Mouse (Mus musculus): ENCODE results near the gene Ryr3. TPM values are rescaled to one million over a fixed set of nuclear protein-coding genes. Genes with fewer than 3 reads are reported as not detected.
"Not testable (repeated sequence)": the region's sequence is repeated elsewhere in the genome, so short reads cannot be mapped to it uniquely, and the experiment has no call there.

Gene Ryr3
- total RNA-seq, 2 experiments from 2014 or later, result 0.30 to 3.4 TPM

DNA sequence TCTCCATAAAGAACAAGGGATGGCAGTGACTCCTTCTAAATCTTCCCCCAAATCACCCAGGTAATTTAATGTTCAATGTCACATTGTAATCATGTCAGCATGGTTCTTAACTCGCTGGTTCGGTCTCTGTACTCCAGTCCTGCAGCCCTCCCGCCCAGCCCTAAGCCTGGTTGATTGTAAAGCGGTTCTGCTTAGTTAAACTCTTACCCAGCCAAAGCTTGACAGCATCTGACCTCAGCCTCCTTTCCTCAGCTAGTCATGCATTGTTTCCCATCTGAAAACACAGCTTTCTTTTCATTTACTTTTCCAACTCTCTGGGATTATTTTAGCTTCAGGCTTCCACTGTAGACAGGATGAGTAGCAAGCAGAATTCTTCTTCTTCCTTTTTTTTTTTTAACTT lies 121.7 kb downstream of the Ryr3 start:
- no peak for DNase-seq

DNA sequence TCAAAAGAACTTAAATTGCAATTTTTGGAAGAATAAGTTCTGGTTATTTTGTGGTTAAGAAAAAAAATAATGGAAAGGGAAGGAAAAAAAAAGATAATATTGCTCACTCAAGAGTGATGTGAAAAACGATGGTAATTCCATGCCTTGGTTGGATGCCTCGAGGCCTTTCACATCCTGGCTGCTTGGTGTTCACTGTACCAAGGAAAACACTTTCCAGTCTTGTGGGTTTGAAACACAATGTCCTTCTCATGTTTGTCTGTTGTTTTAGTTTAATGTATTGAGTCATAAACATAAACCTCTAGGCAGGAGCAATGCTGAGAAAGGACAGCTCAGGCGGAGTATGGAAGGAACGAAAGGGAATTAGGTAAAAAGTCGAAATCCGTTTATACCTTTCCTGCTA lies 122.8 kb downstream of the Ryr3 start:
- DNase-seq, result no peak

DNA sequence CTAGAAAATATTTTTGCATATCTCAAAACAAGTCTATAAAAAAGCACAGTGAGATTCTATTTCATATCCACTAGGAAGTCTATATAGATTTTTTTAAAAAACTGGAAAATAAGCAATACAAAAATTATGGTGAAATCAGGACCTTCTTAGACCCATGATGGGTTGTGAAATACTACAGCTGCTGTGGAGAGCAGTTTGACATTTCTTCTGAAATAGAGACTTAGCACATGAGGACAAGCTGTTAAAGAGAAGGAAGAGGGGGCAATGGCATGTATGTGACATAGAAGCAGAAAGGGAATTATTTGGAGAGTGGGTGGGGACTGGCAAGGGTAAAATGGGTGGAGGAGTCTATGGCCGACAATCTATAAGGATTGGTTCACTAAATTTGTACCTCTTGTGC lies 124.1 kb downstream of the Ryr3 start:
- no peak for DNase-seq

DNA sequence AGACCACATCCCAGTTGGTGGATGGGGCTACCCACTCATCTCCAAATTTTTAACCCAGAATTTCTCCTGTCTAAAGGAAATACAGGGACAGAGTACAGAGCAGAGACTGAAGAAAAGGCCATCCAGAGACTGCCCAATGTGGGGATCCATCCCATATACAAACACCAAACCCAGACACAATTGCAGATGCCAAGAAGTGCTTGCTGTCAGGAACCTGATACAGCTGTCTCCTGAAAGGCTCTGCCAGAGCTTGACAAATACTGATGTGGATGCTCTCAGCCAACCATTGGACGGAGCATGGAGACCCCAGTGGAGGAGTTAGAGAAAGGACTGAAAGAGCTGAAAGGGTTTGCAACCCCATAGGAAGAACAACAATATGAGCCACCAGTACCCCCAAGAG lies 125.6 kb downstream of the Ryr3 start:
- not testable (repeated sequence) for DNase-seq

DNA sequence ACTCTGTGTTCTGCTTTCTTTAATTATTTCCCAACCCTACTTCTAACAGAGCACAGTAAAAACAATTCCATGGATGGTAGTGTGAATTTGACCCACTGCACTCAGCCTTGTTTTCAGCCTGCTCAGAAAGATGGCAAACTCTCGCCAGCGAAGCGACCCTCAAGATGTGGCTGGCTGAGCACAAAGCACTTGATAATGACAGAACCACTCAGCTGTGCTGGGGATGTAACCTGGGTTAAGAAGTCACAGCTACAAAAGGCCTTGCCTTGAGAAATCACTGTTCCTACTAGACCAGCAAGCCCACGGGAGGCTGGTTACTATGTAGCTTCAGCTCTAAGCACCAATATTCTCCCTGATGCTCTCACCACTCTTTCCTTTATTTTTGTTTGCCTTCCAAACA lies 140.5 kb downstream of the Ryr3 start:
- DNase-seq, result no peak

DNA sequence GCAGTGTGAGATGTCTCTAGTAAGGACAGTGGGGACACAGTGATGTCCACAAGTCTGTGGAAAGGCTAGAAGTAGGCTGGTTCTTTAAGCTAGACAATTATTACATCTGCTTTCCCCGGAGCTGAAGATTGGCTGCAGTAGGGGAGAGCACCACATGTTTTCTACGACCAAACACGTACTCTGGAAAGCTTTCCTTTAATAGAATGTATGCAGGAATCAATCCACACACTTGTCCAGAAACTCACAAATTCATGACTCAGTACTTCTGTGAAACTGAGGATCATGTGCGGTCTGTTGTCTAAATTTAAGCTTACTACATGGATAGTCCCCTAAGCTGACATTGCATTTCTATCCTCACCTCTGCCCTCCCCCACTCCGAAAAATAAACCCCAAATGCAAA lies 157.5 kb downstream of the Ryr3 start:
- DNase-seq, result no peak

DNA sequence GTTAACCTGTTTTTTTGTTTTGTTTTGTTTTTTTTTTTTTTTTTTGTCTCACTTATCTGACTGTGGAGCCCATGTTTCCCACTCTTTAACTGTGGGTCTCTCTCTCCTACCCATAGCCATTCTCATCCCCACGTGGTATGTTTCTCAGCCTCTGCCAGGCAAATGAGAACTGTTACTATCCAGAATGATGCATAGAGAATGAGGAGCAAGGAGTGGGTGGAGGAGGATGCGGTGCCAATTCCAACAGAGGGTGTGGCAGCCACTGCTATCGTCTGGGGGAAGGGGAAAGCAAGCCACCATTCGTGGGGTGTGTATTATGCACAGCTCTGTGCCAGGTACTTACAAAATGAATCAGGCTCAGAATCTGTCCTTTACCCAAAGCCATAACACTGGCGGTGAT lies 158.0 kb downstream of the Ryr3 start:
- DNase-seq, result no peak

DNA sequence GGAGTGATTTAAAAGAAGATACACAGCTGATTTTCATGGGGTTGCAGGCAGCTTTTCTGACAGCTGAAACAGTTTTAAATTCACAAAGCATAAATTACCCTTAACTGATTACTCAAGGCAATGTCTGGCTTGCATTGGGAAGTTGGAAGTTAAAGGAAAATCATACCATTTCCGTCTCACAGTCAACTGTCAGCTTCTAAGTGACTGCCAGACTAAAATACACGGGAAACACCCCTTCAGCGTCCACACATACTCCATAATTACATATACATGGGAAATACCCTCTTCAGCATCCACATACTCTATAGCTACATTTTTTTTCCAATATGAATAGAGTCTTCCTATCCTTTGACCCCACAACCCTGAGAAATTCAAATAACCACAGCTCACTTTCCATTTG lies 158.8 kb downstream of the Ryr3 start:
- DNase-seq, result no peak

DNA sequence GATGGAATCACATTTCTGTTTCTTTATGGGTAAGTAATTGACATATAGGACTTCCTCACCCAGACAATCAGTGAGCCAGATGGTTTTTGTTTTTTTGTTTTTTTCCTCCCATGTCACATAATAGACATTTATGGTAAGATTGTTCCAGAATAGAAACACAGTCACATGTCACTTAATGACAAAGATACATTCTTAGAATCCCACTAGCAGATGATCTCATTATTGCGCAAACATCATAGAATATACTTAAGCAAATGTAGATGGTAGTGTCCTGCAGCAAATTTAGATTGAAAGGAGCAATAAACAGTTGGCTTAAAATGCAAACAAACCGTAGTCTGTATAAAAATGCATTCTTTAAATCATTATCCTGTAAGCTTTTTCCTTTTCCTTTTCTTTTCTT lies 161.3 kb downstream of the Ryr3 start:
- DNase-seq, result no peak

DNA sequence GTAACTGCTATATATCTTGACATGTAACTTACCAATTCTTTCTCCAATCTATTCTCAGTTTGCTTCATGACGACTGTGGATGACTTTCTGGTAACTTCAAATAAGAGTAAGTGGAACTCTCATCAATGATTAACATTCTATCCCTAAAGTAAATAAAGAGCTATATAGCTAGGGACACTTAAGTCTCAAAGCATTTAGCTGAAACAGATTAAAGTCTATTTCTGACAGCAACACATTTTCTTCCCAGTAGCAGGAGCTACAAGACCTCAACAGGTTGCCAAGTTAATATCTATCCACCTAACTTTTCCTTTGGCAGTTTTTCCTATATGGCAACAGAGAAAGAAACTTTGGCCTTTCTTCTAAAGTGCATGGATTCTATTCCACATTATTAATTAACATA lies 167.1 kb downstream of the Ryr3 start:
- DNase-seq, result no peak

DNA sequence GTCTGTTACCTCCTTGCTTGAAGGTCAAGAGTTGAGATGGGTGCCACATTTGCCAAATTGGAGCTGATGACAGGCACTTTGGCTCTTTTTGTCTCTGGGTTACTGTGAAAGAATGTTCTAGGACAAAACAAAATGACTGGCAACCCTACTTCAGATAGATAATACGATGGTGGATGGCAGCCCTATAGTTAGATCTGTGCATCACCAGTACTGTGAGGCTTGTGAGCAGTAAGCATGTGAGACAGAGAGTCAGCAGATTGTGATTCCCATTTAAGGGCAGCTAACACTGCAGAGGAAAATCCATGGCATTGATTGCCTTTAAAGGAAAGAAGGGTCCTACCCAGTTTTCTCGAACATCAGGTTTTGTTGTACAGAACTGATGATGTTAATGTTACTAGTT lies 180.3 kb downstream of the Ryr3 start:
- no peak for DNase-seq

DNA sequence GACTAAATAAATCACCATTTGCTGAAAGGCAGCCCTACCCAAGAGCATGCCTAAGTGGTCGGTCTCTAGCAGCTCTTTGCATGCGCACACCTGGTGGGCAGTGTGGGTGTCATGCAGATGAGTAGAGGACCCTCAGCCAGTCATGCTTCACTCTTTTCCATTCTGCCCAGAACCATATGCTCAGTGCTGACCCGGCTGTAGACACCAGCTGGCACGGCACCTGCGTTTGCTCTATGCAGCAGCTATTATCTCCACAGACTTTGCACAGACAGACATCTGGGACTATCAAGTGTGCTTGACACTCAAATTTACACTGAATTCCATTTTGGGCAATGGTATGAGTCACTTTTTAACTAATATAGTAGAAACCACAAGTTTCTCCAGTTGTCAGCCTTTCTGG lies 186.2 kb downstream of the Ryr3 start:
- no peak for DNase-seq

DNA sequence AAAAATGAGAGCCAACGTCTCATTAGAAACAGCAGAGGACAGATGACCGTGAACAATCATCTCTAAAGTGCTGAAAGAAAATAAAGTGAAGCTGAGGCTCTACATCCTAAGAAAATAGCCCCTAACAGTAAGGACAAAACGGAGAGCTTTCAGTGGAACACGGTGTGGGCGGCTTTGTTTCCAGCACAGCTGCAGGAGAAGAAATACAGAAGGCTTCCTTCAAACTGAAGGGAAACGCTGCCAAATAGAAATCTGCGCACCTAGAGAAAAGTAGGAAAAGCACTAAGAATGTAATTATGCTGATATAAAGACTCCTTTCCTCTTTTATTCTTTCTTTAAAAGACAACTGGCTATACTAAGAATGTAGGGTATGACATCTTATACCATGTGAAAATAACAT lies 197.0 kb downstream of the Ryr3 start:
- DNase-seq, result no peak

DNA sequence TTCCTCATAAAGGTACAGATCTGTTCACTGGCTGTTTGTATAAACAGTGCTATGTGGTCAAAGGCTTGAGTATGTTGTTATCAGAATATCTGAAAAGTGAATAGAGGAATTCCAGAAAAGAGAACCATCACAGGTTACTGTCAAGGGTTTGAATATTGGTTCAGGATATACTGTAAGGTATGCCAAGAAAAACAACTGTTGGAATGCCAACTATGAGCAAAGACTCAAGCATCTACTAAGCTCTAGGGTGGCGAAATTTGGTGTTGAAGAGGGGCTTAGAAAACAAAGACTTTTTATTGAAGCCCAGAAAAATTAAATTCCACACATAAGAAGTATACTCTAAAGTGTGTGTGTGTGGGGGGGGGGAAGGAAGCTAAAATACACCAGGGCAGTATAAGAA lies 198.6 kb downstream of the Ryr3 start:
- no peak for DNase-seq

DNA sequence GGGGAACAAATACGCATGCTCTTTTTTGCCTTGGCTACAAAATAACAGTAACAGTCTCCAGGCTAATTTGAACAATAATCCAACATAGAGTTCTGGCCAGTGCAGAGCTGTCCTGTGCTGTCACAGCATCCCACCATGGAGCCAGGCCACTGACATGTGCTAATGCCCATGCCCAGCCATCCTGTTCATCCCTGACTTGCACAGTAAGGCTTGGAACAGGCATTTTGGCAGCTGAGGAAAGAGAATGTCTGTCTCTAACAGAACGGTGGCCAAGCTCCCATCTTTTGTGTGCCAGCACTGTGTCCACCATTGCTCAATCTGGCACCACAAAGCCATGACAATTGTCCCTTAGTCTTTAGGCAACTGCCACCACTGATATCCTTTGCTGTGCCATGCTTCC lies 200.7 kb downstream of the Ryr3 start:
- no peak for DNase-seq

DNA sequence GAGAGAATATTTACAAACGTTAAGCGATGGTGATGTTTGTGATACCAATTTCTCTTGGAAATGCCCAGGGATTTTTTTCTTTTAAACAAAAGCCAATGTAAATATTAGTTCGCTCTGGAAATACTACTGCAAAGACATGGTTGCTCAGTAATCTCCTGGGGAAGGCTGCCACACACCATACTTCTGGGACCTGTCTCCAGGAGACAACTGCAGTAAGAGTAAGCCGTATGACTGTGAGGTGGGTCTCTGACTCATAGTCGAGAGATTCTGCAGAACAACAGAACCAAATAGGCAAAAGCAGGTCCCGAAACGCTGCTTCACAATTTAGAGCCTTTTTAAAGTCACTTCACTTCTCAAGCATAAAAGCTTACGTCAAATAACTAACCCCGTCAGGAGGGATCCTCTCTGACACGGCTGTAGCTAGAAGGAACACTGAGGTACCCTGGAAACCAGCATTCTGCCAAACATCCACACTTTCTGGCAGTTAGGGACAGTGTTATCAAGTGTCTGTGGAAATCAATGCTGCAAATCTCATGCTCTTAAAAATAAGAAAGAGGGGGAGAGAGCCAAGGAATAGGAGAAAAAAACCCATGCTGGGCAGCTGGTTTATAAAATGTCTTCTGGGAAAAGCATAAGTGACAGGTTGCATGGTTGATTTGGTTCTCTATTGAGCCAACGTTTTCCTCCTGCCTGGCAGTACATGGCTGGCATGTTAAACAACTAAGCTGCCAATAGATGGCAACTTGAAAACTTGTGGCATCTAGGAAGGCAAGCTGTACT lies 207.7 kb downstream of the Ryr3 start:
- DNase-seq, result no peak

DNA sequence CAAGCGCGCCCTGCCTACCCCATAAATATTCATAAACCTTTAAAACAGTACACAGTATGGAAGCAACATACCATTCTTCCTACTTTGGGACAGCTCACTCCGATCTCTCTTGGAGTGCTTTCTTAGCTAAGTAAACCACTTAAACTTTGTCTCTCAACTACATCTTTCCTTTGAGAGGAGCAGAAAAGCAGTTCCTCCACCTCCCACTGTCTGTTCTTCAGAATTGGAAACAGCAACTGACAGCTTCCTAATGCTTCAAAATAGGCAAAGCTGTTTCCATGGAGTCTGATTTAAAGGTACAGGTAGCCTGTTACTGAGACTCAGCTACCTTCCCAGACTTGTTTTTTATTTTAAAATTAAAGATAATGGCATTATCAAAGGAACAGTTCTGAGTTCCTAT lies 218.4 kb downstream of the Ryr3 start:
- DNase-seq, result no peak

DNA sequence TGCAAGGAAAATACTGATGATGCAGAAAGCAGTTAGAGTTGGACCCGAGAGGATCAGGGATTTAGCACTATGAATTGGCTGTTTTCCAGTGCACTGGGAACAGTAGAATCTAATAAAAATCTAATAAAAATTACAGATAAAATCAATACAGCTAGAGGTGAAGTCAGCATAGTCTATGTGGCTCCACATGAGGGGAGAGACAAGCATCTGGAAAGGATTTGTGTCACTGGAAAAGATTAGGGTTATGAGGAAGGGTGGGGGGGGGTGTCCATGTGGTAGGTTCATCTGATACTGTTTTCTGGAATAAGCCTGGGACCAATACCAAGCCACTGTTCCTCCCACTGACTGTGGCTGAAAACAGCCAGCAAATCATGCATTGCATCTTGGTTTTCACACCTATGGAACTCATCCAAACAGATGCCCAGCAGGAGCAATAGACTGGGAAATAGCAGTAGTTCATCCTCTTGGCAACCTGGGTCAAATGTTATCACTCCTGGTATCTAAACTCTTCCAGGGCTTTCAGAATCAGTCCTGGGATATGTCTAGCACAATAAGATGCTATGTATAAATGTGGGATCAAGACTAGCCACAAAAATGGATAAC lies 233.9 kb downstream of the Ryr3 start:
- DNase-seq, result no peak

DNA sequence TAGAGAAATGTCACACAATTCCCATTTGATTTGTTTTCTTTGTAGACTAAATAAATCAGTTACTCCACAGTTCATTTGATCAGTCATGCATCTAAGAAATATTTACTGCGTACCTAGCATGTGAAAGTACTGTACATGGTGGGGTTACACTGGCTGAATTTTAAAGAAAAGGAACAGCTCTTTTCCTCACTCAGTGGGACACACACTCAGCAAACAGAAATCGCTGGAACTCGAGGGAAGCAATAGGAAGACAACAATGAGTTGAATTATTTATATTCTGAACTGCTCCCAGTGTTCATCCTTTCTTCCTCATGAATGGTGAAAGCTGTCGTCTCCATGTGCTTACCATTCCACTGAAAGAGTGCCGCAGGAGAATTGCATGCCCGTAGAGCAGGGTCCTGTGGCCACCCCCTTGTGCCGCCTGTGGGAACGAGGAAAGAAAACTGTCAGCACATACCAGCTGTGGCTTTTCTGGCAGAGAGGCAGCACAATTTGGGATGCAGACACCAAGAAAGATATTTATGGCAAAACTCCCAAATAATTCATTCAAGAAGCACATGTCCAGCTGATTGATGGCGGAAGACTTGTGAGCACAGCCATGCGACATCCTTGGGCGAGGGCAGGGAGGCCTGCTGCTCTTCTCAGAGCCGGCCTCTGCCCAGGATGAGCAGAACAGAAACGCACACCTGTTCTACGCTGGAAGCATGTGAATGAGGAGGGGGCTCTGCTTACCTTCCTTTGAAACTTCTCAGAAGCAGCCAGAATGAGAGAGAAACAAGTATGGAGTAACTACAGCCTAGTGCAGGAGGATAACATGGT lies 249.9 kb downstream of the Ryr3 start:
- DNase-seq, result no peak

DNA sequence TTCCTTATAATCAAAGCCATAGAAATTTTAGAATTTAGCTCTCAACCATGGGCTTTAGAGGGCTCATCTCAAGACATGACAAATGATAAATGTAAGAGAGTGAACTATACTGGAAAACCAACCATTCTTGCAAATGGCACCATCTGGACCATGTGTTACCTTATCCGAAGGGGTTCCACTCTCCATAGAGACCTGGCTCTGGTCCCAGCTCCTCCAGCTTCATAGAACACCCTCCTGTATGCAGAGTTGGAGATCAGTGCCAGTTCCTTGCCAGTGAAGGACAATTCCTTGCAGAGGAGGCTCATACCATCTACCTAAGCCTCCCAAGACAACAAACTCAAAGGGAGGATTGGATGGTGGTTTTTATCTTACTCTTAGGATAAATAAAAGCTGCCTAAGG lies 268.0 kb downstream of the Ryr3 start:
- no peak for DNase-seq

DNA sequence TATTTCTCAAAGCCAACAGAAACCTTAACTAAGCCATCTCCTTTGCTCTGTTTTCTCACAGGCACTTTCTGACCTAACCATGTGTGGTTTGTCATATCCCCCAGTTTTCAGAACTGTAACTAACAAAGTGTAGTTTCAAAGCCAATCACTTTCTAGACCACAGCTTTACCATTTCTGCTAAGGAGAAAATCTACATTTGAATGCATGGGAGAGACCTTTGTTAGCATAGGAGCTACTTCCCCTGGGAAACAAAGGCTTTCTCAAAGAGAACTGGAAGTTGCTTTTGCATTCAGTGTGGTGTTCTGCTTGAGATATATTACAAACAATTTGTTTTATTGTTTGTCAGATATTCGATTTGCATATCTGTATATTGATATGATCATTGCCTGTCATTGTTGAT lies 285.1 kb downstream of the Ryr3 start:
- no peak for DNase-seq

DNA sequence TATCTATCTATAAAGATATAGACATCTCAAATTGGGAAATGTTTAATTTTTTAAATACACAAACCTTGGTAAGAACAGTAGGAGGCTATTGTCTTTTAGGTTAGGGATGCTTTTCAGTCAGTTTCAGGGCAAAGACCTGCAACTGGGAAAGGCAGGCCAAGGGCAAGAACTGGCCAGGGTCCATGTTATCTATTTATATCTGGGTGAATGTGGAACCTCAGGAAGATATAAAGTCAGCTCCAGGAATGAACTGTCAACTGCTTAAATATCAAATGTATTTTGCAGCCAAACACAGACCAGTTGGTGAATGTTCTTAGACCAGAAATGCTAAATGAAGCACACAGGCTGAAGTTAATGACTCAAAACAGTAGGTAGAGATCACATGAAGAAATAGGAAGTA lies 303.1 kb downstream of the Ryr3 start:
- DNase-seq, result no peak

DNA sequence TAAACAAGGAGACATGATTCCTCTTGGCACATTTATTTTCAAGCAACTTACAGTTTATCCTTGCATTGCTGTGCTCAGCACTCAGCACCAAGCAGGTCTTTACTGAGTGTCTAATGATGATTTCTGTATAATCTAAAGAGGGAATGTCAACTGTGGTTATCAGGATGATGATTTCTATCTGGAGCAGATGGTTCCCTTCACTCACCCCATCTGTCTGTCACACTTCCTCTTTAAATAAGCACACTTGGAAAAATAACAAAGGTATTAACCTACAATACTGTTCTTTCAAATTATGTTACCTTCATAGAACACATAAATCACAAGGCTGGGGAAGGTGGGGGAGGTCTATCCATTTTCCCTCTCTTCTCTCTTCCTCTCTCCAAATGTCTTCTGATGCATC lies 304.3 kb downstream of the Ryr3 start:
- DNase-seq, result no peak

DNA sequence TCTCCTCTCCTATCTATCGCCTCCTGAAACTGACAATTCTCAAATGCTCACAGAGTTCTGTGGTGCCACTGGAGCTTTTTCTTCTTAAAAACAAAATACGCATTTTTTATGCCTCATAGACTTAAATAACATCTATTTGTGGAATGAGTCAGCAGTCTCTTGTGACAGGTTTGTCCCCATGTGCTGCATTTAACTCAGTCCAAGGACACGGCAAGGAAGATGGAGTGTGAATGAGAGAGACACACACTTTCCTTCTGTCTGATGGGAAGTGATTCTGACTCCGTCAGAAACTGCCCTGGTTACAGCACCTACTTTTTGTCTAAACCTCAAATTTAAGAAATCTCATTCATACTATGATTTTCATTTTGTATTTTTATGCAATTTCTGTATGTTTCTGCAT lies 306.3 kb downstream of the Ryr3 start:
- no peak for DNase-seq

All from adrenal gland, postnatal 10 days (tissue).